Mouse (Mus musculus) testis, adult 2 months (tissue): Measurements from ENCODE around the gene Ccdc162. TPM values are rescaled to one million over a fixed set of nuclear protein-coding genes. Genes with fewer than 3 reads are reported as not detected.

Experiments
- H3K27ac ChIP-seq: fragments of 200-500 bp; 2 replicates; pipeline ENCODE4 v1.5.1; 2012; ENCODE audit warnings: low read depth, low read length; ENCODE audit not compliant: control insufficient read depth, insufficient read depth
- H3K27me3 ChIP-seq: fragments of 200-500 bp; 2 replicates; pipeline ENCODE4 v1.6.1; 2012; ENCODE audit warnings: mild to moderate bottlenecking, low read length, moderate library complexity; ENCODE audit not compliant: control insufficient read depth, insufficient read depth
- H3K36me3 ChIP-seq: fragments of 200-500 bp; 2 replicates; pipeline ENCODE4 v1.6.1; 2012; ENCODE audit warnings: mild to moderate bottlenecking, low read length; ENCODE audit not compliant: control insufficient read depth, insufficient read depth
- H3K4me1 ChIP-seq: fragments of 200-500 bp; 2 replicates; pipeline ENCODE4 v1.6.1; 2012; ENCODE audit warnings: low read length; ENCODE audit not compliant: control insufficient read depth, insufficient read depth
- H3K4me3 ChIP-seq: fragments of 200-500 bp; 2 replicates; pipeline ENCODE4 v1.5.1; 2012; ENCODE audit warnings: low read depth, mild to moderate bottlenecking, low read length, moderate library complexity, mixed read lengths; ENCODE audit not compliant: control insufficient read depth
- CTCF ChIP-seq: fragments of 200-500 bp; IDR thresholded peaks from 2 replicates; pipeline ENCODE4 v1.5.1; 2012; ENCODE audit warnings: low read depth, mild to moderate bottlenecking, inconsistent platforms, low read length, moderate library complexity; ENCODE audit not compliant: control insufficient read depth, insufficient read depth, insufficient replicate concordance
- POLR2A ChIP-seq: fragments of 200-500 bp; IDR thresholded peaks from 2 replicates; pipeline ENCODE4 v1.6.1; 2012; ENCODE audit warnings: low read depth, mild to moderate bottlenecking, inconsistent platforms, low read length, moderate library complexity; ENCODE audit not compliant: control insufficient read depth
- polyA plus RNA-seq: library from polyadenylated mRNA; depleted of rRNA; stranded (reverse); fragments of >200 nt; gene quantifications from 2 replicates; pipeline ENCODE4 v1.2.3, GENCODE M21; 2012; rRNA removed

Ccdc162 gene
- polyA plus RNA-seq, 1 experiment, result 0.56 TPM

DNA sequence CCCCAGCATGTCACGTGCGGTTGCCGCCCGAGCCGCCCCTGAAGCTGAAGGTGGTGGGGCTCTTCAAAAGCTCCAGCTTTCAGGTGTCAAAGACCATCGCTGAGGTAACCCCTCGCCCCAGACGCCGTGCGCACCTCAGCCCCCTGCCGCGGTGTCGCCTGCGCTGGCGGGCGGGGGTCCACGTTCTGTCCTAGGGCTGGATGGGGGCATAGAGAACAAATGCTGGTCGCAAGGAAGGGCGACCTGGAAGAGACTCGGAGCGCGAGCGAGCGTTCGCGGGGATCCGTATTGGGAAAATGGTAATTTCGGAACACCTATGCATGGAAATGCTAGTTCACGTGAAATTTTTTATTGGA, 225.9 kb downstream of the Ccdc162 start:
- H3K4me3 ChIP-seq, result peak overlapping the region; percentile 91
- peaks cover 13% of the 10 kb centered on the region for H3K4me1 ChIP-seq
- TF ChIP-seq POLR2A, result no peak
- no peak for TF ChIP-seq CTCF
- H3K36me3 ChIP-seq, result no peaks in the 10 kb centered on the region
- no peak overlapping the region; the same call in 1 of the 2 replicates for H3K27ac ChIP-seq
- H3K27me3 ChIP-seq, result no peaks in the 10 kb centered on the region

DNA sequence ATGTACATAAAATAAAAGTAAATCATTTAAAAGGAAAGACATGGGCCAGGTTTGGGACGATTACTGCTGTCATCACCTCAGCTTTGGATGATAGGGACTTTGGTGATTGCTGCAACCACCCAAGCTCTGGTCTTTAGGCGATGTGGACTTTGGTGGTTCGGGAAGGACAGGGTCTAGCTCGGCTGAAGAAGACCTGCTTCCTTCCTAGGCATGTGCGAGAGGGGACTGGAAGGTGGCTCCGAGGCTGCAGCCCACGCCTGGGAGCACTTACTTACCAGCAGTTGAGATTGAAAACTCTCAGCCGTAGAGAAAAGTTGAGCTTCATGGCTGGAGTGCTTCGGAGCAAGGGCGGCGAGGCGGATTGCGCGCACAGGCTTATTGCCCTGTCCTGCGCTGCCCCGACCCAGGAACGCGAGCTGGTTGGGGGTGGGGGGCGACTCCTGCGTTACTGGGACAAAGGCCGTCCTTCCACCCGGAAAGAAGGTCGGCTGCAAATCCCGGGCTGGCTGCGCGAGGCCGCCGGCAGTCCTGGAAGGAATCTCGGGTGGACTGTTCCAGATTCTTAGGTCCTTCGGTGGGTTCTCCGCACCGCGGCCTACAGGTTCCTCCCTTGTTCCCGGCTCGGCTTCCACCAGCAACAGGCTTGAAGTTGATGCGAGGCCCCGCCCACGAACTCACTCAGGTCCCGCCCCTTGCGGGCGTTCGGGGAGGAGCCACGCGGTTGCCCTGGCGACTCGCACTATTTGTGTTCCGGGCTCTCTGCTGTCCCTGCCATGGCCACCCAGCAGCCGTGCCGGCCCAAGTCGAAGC, 226.5 kb downstream of the Ccdc162 start, which contains the start of the genes Smpd2 and Ppil6:
Smpd2 (minus strand) TSS at position 662 of the 810 bp plus-strand sequence.
Ppil6 (plus strand) TSS at position 732 of the 810 bp plus-strand sequence.
- Histone ChIP-seq H3K4me1 (peaks cover 13% of the 10 kb centered on the region), H3K27ac (peak within 1 kb of the TSS; percentile 57; the same call in 1 of the 2 replicates), H3K27me3 (no peaks in the 10 kb centered on the region), H3K4me3 (peak within 1 kb of the TSS; percentile 91), H3K36me3 (no peaks in the 10 kb centered on the region)
- TF ChIP-seq POLR2A (peak; percentile 57), CTCF (no peak)

DNA sequence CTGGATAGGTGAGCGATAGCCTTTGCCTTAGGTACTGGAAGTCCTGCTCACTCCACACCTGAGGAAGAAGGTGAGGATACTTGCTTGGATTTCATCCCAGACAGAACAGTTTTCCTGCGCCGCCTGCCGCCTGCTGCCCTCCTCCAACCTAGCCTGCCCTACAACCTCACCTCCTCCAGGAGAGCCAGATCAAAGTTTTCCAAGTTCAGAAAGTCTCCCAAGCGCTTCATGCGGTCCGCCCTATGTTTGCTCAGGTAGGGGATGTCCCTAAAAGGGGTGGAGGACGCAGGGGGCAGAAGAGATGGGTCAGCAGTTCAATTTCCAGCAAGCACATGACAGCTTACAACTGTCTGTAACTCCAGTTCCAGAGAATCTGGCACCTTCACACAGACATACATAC, 227.1 kb downstream of the Ccdc162 start:
- TF ChIP-seq POLR2A (no peak), CTCF (no peak)
- H3K36me3 ChIP-seq, result no peaks in the 10 kb centered on the region
- no peaks in the 10 kb centered on the region for H3K27me3 ChIP-seq
- no peak overlapping the region for H3K27ac ChIP-seq
- peak overlapping the region; percentile 91 for H3K4me3 ChIP-seq
- H3K4me1 ChIP-seq, result peaks cover 13% of the 10 kb centered on the region

DNA sequence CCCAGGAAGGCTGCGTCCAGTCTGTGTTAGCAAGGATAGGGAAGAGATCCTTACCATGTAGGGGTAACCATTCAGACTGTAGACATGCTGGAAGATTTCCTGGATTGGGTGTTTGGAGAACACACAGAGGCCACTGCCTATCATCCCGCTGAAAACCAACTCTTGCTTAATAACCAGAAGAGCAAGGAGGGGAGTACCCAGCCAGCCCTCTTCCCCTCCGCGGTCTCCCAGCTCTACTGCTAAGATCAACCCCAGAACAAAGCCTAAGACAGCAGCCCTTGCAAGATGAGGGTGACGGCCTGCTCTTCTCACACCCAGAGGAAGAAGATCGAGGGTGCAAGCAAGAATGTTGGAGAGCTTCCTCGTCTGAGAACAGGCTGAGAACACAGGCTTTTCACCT, 227.6 kb downstream of the Ccdc162 start:
- Histone ChIP-seq H3K27me3 (no peaks in the 10 kb centered on the region), H3K4me3 (peak overlapping the region; percentile 91), H3K27ac (no peak overlapping the region), H3K36me3 (no peaks in the 10 kb centered on the region), H3K4me1 (peaks cover 13% of the 10 kb centered on the region)
- no peak for TF ChIP-seq POLR2A
- no peak for TF ChIP-seq CTCF

Other genes with a start within 250 kb of the Ccdc162 start
- 1.6 and 2.4 TPM in 2 replicates for gene Mical1, start 240.3 kb downstream of the Ccdc162 start, polyA plus RNA-seq
- 21.3 and 22.7 TPM in 2 replicates for gene Smpd2, start 226.3 kb downstream of the Ccdc162 start, polyA plus RNA-seq
- gene Ppil6, start 226.2 kb downstream of the Ccdc162 start, polyA plus RNA-seq, result 25.9 and 29.4 TPM in 2 replicates
- gene Cd164, start 197.2 kb downstream of the Ccdc162 start, polyA plus RNA-seq, result 216 and 279 TPM in 2 replicates
- gene Cep57l1, start 93.2 kb upstream of the Ccdc162 start, polyA plus RNA-seq, result 15.0 and 18.9 TPM in 2 replicates
- gene Sesn1, start 93.3 kb upstream of the Ccdc162 start, polyA plus RNA-seq, result 9.9 and 12.7 TPM in 2 replicates